Mouse (Mus musculus): ENCODE measurements around the gene Mast4. TPM values are rescaled to one million over a fixed set of nuclear protein-coding genes. Genes with fewer than 3 reads are reported as not detected.

Mast4 gene
- polyA plus RNA-seq, 1 experiment: 3.7 TPM

DNA sequence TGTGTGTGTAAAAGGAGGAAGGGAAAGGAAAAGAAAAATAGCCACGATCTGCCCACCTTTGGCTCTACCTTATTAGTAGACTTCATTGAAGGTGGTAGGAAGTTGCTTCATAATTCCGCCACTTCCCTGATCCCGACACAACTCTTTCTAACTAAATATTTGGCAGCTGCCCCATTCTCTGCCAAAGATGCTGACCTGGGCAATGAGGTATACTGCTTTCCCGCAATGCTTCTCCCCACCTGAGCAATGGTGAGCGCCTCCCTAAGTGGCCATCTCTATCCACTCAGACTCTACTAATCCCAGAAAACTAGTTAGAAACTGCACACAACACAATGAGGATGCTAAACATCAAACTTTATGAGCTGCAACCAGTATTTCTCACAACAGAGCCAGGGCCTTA is 129.1 kb downstream of the Mast4 start:
- no peak overlapping the region for H3K27ac ChIP-seq (replicated peaks; ENCODE audit: low read depth, low read length)
- peaks cover 6% of the 10 kb centered on the region for H3K4me1 ChIP-seq (ENCODE audit: control insufficient read depth, insufficient read depth, insufficient read length, low read length)
- no peak overlapping the region for H3K4me3 ChIP-seq (ENCODE audit: insufficient read depth, low read depth, low read length)

DNA sequence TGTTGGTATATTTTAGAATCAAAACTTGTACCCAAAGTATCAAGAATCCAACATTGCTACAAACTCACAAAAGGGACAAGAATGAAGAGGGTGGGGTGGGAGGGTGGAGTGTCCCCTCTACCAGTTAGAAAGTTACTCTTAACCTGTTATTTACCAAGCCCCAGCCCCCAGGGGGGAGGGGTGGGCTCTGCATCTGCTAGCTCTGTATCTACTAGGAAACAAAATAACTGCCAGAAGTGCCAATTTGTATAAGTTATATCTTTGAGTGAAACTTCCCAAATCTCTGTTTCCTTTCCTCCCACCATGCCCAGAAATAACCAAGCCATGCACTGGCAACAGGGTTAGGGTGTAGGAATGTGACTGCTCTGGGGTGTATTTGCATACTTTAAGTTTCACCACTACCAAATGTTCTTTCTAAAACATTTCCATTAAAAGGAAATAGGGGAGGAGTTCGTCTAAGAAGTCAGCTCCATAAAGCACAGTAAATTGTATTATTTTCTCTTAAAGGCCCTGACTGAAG is 130.9 kb downstream of the Mast4 start:
- Histone ChIP-seq H3K27ac (replicated peaks; ENCODE audit: low read depth, low read length) (no peak overlapping the region), H3K4me3 (ENCODE audit: insufficient read depth, low read depth, low read length) (no peak overlapping the region), H3K4me1 (ENCODE audit: control insufficient read depth, insufficient read depth, insufficient read length, low read length) (peaks cover 6% of the 10 kb centered on the region)

DNA sequence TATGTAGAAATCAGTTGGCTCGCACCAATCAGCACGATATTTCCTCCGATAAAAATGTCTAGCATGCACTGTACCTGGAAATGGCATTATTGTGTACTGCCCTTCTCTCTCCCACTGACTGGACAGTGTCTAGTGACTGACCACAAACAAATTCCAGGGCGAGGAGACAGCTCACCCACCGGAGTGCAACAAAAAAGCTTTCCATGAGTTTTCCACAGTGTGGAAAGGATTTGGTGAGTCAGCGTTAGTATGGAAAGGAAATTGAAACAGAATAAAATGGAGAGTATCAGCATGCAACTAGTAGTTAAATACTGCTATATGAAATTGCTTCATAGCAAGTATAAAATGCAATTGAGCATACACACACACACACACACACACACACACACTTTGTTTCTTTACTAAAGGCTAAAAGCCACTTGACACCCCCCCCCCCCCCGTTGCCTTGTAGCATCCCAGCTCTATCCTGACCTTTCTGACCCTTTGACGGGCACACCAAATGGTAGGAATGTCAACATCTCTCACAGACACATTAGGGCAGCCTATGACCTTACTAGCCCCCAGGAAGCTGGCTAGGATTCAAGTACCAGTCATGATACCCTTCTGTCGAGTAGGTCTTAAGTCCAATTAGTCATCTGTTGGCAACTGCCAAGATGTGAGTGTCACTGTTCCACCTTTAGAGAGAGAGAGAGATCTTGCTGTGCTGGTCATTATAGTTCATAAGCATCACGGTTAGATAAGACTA is 133.1 kb downstream of the Mast4 start:
- H3K4me1 ChIP-seq (ENCODE audit: control insufficient read depth, insufficient read depth, insufficient read length, low read length): peaks cover 3% of the 10 kb centered on the region; the same call in 1 of the 2 replicates
- no peak overlapping the region for H3K27ac ChIP-seq (replicated peaks; ENCODE audit: low read depth, low read length)
- no peak overlapping the region for H3K4me3 ChIP-seq (ENCODE audit: insufficient read depth, low read depth, low read length)

- no peak overlapping the region for H3K27ac ChIP-seq (replicated peaks; ENCODE audit: low read depth, low read length)
- no peak overlapping the region for H3K4me3 ChIP-seq (ENCODE audit: insufficient read depth, low read depth, low read length)
These were observed 134.3 kb downstream of the Mast4 start for GRCm38 (mm10) chr13:103199823-103200660.

DNA sequence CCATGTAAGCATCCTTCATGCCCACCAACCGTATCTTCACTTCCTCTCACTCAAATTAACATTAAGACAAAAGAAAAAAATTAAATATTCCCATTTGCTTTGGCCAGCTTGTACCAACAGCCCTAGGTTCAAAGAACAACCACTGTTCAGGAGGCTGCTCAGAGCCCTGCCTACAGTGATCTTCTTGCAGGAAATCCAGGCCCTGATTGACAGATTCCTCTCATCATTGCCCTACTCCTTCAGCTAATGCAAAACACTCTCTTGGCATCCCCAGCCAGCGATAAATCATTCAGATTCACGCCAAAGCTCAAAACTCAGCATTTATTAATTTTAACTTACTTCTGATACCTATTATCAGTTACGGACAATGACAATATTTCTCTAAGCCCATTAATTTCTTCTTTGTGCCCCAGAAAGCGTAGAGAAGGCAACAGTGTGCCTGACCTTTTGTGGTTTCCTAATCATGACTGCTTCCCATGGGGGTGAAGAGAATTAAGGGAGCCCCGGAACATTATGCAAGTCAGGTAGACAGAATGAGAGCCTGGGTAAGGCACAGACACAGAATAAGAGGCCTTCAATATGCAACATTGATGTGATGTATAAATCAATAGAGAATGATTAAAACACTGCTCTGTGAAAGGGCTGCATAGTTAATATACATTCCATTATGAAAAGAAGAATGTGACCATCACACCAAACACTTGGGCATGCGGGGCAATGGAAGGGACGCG is 135.9 kb downstream of the Mast4 start:
- Histone ChIP-seq H3K27ac (replicated peaks; ENCODE audit: low read depth, low read length) (no peak overlapping the region), H3K4me1 (ENCODE audit: control insufficient read depth, insufficient read depth, insufficient read length, low read length) (peaks cover 3% of the 10 kb centered on the region; the same call in 1 of the 2 replicates), H3K4me3 (ENCODE audit: insufficient read depth, low read depth, low read length) (no peak overlapping the region)

More at GRCm38 (mm10) chr13:103199823-103200660, 134.3 kb downstream of the Mast4 start:
- peaks cover 3% of the 10 kb centered on the region; the same call in 1 of the 2 replicates for H3K4me1 ChIP-seq (ENCODE audit: control insufficient read depth, insufficient read depth, insufficient read length, low read length)

DNA sequence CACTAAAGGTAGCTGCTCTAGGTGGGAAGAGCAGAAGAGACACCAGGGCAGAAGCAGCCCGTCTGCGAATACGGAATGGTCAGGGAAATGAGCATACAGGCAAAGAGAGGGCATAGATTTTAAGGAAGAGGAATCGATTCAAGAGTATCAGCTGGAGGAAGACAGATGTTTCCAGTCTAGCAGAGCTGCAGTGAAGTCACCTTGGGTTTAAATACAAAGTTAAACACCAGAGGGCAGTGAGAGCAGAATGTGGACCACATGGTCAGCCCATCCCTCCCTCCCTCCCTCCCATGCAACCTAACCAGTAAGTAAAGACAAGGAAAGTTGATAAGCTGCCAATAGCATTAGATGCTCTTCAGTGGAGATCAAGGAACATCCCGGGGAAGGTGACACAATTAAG is 138.0 kb downstream of the Mast4 start:
- peaks cover 3% of the 10 kb centered on the region; the same call in 1 of the 2 replicates for H3K4me1 ChIP-seq (ENCODE audit: control insufficient read depth, insufficient read depth, insufficient read length, low read length)
- no peak overlapping the region for H3K27ac ChIP-seq (replicated peaks; ENCODE audit: low read depth, low read length)
- H3K4me3 ChIP-seq (ENCODE audit: insufficient read depth, low read depth, low read length): no peak overlapping the region

- Histone ChIP-seq H3K4me3 (ENCODE audit: insufficient read depth, low read depth, low read length) (no peak overlapping the region), H3K27ac (replicated peaks; ENCODE audit: low read depth, low read length) (no peak overlapping the region), H3K4me1 (ENCODE audit: control insufficient read depth, insufficient read depth, insufficient read length, low read length) (peaks cover 3% of the 10 kb centered on the region; the same call in 1 of the 2 replicates)
These were observed 138.4 kb downstream of the Mast4 start for GRCm38 (mm10) chr13:103195847-103196246.

DNA sequence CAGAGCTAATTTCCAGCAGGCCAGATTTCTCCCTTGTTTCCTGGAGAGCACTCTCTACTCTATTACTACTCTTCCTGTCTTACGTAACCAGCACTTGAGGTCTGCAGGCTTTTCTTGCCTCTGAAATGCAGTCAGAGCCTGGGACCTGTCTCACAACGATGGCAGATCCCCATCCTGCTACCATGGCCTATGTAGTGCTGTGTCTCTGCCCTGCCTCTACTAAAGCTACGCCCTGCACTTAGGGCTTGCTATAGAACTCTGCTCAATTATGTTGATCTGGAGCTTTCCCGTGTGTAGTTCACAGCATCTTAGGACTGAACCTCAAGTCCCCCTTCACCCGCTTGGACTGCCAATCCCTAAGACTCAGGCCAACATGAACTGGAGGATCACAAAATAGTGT is 150.7 kb downstream of the Mast4 start:
- Histone ChIP-seq H3K4me1 (ENCODE audit: control insufficient read depth, insufficient read depth, insufficient read length, low read length) (no peaks in the 10 kb centered on the region; the same call in 1 of the 2 replicates), H3K4me3 (ENCODE audit: insufficient read depth, low read depth, low read length) (no peak overlapping the region), H3K27ac (replicated peaks; ENCODE audit: low read depth, low read length) (no peak overlapping the region)

DNA sequence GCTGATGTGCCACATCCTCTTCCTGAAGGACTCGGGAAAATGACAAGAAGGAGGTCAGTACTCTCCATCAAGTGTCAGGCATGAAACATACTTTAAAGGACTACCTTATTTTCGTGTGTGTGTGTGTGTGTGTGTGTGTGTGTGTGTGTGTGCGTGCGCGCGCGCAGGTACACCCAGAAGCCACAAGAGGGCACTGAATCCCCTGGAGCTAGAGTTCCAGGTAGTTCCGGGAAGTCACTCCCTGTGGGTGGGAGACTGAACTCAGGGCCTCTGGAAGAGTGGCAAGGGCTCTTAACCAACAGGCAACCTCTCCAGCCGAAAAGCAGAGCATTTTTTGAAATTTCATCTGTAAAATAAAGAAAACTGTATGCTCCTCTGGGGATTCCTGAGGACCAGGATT is 152.5 kb downstream of the Mast4 start:
- no peak overlapping the region for H3K4me3 ChIP-seq (ENCODE audit: insufficient read depth, low read depth, low read length)
- H3K27ac ChIP-seq (replicated peaks; ENCODE audit: low read depth, low read length): no peak overlapping the region
- no peaks in the 10 kb centered on the region; the same call in 1 of the 2 replicates for H3K4me1 ChIP-seq (ENCODE audit: control insufficient read depth, insufficient read depth, insufficient read length, low read length)

- Histone ChIP-seq H3K4me1 (ENCODE audit: control insufficient read depth, insufficient read depth, insufficient read length, low read length) (no peaks in the 10 kb centered on the region), H3K4me3 (ENCODE audit: insufficient read depth, low read depth, low read length) (no peak overlapping the region), H3K27ac (replicated peaks; ENCODE audit: low read depth, low read length) (no peak overlapping the region)
These were observed 157.4 kb downstream of the Mast4 start for GRCm38 (mm10) chr13:103176871-103177270.

DNA sequence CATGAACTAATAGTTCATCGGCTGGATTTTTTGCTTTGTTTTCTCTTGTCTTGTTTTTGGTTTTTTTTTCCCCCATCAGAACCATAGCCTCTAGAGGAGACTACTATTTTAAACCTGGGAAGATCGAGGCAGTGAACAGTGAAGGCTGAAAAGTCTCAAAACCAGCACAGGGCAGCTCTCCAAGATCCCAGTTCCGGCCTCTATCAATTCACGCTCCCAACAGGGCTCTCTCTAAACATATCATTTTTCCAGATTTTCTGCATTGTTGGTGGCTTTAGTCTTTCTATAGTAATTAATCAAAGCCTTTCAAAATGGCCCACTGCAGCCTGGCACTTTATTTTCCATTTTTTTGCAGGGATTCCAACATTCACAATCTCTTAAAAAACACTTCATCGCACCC is 159.9 kb downstream of the Mast4 start:
- no peak overlapping the region for H3K4me3 ChIP-seq (ENCODE audit: insufficient read depth, low read depth, low read length)
- H3K4me1 ChIP-seq (ENCODE audit: control insufficient read depth, insufficient read depth, insufficient read length, low read length): no peaks in the 10 kb centered on the region
- no peak overlapping the region for H3K27ac ChIP-seq (replicated peaks; ENCODE audit: low read depth, low read length)

DNA sequence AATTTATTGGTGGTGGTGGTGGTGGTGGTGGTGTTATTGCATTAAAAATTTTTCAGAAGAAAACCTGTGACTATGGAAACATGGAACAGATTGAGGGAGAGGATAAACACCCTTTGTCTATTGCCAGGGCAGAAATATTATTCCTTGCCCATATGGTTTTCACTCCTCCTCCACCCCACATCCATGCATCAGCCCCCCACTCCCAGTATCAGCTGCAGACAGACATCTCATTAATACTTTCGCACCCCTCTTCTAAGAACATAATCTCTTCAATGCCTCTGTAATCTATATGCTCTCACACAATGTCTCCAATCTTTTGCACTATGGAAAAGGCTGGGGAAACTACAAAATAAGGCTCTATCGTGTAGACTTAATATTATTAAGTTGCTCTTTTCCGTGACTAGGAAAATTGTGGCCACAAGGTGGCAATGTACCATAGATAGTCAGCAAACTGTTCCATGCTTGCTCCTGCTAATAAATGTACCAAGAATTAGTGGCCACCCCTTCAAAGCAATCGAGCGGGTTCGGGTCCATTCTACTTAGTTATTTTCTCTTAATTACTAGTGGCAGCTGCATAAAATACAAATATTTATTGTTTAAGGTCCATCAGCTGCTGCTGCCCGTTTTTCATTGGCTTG is 160.6 kb downstream of the Mast4 start:
- no peak overlapping the region for H3K27ac ChIP-seq (replicated peaks; ENCODE audit: low read depth, low read length)
- H3K4me3 ChIP-seq (ENCODE audit: insufficient read depth, low read depth, low read length): no peak overlapping the region
- no peaks in the 10 kb centered on the region for H3K4me1 ChIP-seq (ENCODE audit: control insufficient read depth, insufficient read depth, insufficient read length, low read length)

GRCm38 (mm10) chr13:103151944-103152343 is 182.4 kb downstream of the Mast4 start:
- no peak overlapping the region for H3K27ac ChIP-seq (replicated peaks; ENCODE audit: low read depth, low read length)
- H3K4me1 ChIP-seq (ENCODE audit: control insufficient read depth, insufficient read depth, insufficient read length, low read length): no peaks in the 10 kb centered on the region
- H3K4me3 ChIP-seq (ENCODE audit: insufficient read depth, low read depth, low read length): no peak overlapping the region

DNA sequence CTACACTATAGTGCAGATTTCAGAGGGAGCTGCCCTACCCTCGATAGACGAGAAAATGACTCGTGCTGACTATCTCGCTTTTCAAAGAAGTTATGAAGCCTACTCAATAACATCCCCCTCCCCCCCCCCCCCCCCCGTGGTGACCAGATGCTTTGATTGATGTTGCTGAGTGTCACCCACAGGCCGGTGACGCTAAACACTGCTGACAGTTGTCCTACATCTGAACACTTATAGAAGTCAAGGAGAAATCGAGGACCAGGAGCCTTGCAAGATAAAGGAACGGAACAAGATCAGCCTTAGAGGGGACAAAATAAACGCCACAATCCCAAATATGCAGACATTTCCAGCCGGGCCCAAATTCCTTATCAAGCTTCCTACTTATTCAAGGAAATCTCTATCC is 183.1 kb downstream of the Mast4 start:
- Histone ChIP-seq H3K27ac (replicated peaks; ENCODE audit: low read depth, low read length) (no peak overlapping the region), H3K4me1 (ENCODE audit: control insufficient read depth, insufficient read depth, insufficient read length, low read length) (no peaks in the 10 kb centered on the region), H3K4me3 (ENCODE audit: insufficient read depth, low read depth, low read length) (no peak overlapping the region)

All from brown adipose tissue, adult 24 weeks (tissue).